Mouse (Mus musculus): ENCODE measurements around the gene Ttc6. TPM values are rescaled to one million over a fixed set of nuclear protein-coding genes. Genes with fewer than 3 reads are reported as not detected.

Ttc6 gene
- 104 TPM for polyA plus RNA-seq (2014; fragmentation: Illumina TruSeq; extraction: RNeasy Lipid Tissue Mini Kit (QIAGEN cat#74804); ENCODE audit: low read depth, low replicate concordance)

DNA sequence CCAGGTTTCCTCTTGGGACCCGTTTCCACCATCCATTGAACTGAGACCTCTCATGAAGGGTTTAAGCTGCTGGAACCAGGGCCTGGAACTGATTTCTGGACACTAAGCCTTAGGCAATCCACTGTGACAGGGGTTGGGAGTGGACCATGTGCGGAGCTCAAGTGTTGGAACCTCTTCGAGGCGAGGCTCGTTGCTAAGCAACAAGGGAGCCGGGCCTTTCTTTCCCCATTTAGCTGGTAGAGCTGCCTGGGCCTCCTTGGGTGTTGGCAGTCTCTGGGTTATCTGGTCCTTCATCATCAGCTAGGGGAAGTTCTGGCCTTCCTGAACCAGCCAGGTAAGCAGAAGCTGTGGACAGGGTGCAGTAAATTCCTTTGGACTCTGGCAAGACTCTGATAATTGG, at the start of gene Ttc6:
Gene Ttc6, plus strand, starts transcription at position 205 of the 400 bp plus-strand sequence.

DNA sequence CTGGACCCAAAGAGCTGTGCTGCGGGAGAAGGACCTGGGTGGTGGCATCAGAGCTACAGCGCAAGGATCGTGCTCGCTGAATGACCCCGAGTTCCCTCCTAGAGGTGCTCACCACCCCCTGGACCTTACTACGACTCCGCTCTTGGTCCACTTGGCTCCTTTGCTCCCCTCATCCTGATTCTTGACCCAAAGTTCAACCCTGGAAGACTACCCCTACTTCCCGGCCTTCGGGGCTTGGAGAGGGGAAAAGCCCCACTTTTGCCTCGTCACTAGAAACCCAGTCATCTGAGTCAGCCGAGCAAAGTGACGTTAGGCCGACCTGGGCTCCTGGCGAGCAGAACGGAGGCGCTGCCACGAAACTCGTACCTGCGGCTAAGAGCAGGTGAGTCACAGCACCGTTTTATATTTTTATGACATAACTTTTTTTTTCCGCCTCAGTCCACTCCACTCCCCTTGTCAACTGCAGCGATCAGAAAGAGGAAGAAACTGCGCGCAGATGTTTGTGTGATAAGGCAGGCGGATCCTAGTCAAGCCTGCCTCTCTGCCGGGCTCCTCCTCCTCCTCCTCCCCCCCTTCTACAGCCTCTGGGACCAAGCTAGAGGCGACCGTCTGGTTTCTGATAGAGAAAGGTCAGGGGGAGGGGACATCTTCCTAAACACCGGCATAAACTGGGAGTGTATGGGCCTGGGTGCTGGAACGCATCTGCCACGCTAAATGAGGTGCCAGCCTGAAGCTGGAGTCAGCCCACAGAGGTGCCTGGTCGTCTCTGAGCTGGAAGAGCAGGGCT, 17.3 kb upstream of the Ttc6 start, which contains the start of gene Foxa1:
Gene Foxa1, minus strand, starts transcription at position 502 of the 787 bp plus-strand sequence.

Other genes with a start within 250 kb of the Ttc6 start
- gene Foxa1, start 17.2 kb upstream of the Ttc6 start, polyA plus RNA-seq (2014; fragmentation: Illumina TruSeq; extraction: RNeasy Lipid Tissue Mini Kit (QIAGEN cat#74804); ENCODE audit: low read depth, low replicate concordance): 0.22 TPM

Data from testis, adult 10 weeks (tissue).